Mouse (Mus musculus) c-Kit-negative CD71-positive TER-119-positive erythroid progenitor cells, embryonic 14.5 days (primary cell): ENCODE results near the gene Pold4.
"Not testable (repeated sequence)": the region's sequence is repeated elsewhere in the genome, so short reads cannot be mapped to it uniquely, and the experiment has no call there.

Experiments
- DNase-seq: peaks from one replicate; pipeline ENCODE4 v3.0.0-alpha.2; 2013; ENCODE audit warnings: low read depth, low spot score

Pold4 gene

DNA sequence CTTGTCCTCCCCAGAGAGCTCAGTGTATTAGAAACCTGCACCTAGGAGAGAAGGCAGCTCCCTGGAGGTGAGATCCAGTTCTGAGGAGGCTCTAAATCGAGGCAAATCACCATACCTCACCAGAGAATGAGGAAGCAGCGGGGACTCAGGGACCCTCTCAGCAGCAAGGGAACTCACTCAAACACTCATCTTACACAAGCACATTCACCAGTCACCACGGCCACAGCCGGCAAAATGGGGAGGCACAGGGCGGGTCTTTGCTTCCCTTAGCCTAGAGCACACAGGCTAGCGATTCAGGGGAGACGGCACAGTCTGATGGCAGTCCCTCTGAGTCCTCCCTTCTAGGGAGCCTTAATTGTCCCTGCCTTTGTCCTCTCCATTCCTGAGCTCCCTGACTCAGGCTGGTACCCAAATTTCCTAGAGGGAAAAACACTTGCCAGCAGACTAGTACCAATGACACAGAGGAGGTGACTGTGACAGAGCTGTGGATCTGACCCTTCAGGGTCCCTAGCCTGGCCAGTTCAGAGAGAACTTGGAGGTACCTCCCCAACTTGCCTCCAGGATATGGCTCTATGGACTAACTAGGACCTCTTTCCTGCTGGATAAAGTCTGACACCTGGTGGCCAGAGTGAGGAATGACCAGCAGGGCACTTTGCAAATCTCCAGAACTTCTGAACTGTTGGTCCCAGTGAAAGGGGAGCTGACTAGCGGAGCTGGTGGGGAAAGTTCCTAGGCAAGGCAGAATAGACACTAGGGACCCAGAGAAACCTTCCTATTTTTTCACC, 3.6 kb upstream of the Pold4 start:
- peak; percentile 67 for DNase-seq

GRCm38 (mm10) chr19:4228891-4229290, 2.8 kb upstream of the Pold4 start:
- DNase-seq, result no peak

DNA sequence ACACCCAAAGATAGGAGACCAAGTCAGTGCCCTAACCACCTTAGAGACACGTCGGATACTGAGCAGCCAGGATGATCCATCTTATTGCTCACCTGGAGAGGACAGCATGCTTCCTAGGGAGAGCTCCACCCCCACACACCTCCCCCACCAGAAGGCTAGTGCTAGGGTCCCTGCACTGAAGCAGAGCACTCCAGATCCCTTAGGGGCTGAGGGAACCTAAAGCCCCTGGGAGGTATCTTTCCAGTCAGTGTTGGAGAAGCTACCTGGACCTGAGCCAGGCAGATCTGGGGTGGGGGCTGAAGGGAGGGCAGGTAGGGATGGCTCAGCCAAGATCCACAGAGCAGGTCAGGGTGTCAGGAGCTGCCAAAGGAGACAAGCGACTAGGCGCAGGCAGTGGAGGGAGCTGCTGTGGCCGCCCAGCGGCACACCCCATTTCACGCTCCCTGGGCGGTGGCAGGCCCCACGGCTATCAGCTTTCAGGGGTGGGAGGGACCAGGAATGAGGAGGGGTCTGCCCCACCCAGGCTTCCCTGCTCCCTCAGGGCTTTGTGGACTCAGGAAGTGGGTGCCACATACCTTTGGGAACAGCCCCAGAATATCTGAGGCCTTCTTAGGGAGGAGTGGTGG, 2.1 kb upstream of the Pold4 start:
- DNase-seq, result no peak

DNA sequence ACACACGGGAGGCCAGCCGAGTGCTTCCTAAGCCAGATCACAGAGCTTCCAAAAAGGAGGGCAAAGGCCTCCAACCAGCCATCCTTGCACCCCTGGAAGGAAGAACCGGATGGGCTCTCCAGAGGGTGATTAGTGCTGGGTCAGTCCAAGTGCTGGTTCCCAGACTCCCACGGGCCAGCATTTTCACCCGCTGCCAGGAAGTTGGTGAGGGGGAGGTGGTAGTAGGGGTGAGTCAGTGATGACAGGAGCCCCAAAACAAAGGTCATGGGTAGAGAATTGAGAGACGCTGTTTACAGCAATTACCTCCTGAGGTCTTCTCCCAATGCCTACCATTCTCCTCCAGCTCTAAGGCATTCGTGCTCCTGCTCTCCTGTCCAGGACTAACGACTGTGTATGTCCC, 1.3 kb upstream of the Pold4 start:
- DNase-seq, result no peak

DNA sequence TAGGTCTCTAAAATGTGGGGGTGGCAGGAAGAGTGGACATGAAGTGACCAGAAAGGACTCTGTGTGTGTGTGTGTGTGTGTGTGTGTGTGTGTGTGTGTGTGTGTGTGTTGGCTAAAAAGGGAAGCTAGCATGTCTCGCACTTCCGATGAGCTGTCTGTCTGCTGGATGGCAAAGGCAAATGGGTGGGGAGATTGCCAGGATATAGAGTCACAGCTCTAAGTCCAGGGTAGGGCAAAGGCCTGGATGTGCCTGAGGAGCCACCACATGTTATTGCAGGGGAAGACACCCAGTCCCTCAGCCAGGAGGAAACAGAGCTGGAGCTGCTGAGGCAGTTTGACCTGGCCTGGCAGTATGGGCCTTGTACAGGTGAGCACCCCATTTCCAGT, 480 bp downstream of the Pold4 start:
- DNase-seq, result no peak

DNA sequence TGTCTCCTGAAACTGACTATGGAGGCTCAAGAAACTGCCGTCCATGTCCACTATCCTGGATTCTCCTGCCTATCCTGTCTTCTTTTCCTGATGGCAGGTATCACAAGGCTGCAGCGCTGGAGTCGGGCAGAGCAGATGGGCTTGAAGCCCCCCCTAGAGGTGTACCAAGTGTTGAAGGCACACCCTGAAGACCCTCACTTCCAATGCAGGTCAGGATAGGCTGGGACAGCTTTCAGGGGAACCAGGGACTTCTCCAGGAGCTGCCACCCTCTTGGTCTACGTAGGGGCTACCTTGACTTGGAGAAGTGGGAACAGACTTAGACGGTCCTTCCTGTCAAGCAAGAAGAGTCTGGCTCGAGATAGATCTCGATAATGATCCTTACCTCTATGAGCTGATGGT, 952 bp downstream of the Pold4 start:
- no peak for DNase-seq

DNA sequence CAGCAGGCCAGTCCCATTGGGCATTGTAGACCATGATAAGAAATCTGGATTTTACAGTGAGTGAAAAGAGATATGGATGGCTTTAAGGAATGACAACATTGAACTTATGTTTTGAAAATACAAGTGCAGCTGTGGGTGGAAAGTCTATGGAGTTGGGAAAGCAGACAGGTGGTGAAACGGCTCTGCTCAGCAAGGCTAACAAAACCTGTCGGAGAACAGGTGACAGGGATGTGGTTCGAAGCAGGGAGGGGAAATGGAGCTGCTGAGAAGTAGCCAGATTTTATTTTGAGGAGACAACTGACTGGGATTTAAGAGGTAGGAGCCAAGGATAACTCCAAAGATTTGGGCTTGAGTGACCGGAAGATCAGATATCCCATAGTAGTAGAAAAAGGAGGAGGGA, 2.8 kb downstream of the Pold4 start:
- DNase-seq, result no peak

GRCm38 (mm10) chr19:4240247-4240668, 8.6 kb downstream of the Pold4 start:
- DNase-seq, result no peak

GRCm38 (mm10) chr19:4242416-4242815, 10.7 kb downstream of the Pold4 start:
- no peak for DNase-seq

DNA sequence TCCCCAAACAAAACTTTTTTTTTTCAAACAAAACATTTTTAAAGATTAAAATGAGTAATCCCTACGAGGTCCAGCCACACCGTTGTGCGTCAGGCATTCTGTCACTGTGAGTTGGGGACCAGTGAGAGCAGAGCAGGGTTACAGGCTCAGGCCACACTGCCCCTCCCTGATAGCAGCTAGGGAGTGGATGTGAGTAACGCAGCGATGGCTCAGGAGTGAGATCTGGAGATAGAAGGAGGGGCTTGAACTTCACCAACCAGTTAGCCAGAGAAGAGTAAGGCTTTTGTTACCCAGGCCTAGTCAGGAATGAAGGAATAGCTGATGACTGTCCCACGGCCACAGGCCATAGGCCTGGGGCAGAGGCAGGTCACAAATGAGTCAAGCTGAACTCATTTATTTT, 13.1 kb downstream of the Pold4 start:
- no peak for DNase-seq

GRCm38 (mm10) chr19:4247010-4247409, 15.3 kb downstream of the Pold4 start:
- no peak for DNase-seq

DNA sequence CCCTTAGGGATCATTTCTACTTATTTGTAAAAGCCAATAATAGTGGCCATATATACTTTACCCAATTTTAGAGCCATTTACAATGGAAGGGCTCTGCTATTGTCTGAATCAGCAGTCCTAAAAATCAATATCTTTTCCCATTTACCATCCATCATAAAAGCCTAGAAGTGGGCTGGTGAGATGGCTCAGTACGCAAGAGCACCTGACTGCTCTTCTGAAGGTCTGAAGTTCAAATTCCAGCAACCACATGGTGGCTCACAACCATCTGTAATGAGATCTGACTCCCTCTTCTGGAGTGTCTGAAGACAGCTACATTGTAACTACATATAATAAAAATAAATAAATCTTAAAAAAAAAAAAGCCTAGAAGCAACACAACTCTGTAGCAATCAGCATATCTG, 17.0 kb downstream of the Pold4 start:
- not testable (repeated sequence) for DNase-seq

- no peak for DNase-seq
Measured at GRCm38 (mm10) chr19:4254230-4254629, 22.5 kb downstream of the Pold4 start.

GRCm38 (mm10) chr19:4255583-4256162, 24.0 kb downstream of the Pold4 start:
- no peak for DNase-seq

- peak; percentile 87 for DNase-seq
Measured at GRCm38 (mm10) chr19:4257216-4257896, 25.7 kb downstream of the Pold4 start.

GRCm38 (mm10) chr19:4257897-4258252, 26.2 kb downstream of the Pold4 start:
- no peak for DNase-seq

- no peak for DNase-seq
Measured at GRCm38 (mm10) chr19:4261038-4261698, 29.5 kb downstream of the Pold4 start.

GRCm38 (mm10) chr19:4262756-4263155, 31.1 kb downstream of the Pold4 start:
- DNase-seq, result no peak

DNA sequence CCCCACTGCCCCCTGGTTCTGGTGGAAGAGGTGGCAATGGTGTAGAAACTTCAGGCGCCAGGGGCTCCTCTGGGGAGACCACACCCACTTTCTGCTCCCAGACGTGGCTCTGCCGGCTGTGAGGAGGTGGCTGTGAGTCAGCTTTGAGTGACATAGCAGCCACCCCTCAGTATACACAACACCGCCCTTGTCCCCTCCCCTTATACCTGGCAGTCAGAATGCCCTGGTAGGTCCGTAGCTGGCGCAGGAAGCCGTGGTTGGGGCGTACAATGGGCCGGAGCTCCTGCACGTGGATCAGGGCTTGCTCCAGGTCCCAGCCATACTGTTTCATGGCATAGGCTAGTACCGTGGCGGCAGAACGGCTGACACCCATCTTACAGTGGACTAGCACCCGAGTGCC, 32.0 kb downstream of the Pold4 start:
- no peak for DNase-seq

- no peak for DNase-seq
Measured at GRCm38 (mm10) chr19:4264171-4264780, 32.6 kb downstream of the Pold4 start.

- no peak for DNase-seq
Measured at GRCm38 (mm10) chr19:4265956-4266355, 34.3 kb downstream of the Pold4 start.
